Mouse (Mus musculus) neutrophil, adult 5-6 weeks (primary cell): ENCODE data around the gene 4930412O13Rik. TPM values are rescaled to one million over a fixed set of nuclear protein-coding genes. Genes with fewer than 3 reads are reported as not detected.

Experiments used
- ATAC-seq: fragments of 151-379, 151-347 bp; 2 replicates; pipeline ENCODE4 v1.8.0; 2017; ENCODE audit warnings: mild to moderate bottlenecking, moderate TSS enrichment; ENCODE audit not compliant: insufficient number of reproducible peaks, poor library complexity, low FRiP score, severe bottlenecking; ENCODE audit errors: extremely low read depth
- total RNA-seq: library from RNA; stranded (forward); fragments of 200-1000 nt; gene quantifications from 2 replicates; pipeline ENCODE4 v1.2.3, GENCODE M21; 2017

Gene 4930412O13Rik
- total RNA-seq, 1 experiment from 2014 or later: not detected

DNA sequence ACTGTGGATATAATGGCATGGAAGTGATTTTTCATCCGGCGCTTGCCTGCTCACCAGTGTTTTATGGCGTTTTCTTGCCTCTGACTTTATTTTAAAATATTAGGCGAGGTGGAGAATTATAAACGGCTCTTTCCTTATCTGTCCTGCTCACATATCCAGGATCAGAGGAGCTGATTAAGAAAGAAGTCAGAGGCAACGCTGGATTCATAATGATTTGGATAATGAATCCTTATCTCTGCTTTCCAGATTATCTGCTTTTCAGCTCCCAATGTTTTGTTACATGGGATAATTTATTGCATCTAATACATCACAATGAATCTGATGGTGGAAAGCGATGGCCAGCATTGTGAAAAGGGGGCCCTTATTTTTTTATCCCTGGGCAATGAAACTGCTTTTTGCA lies 11.5 kb downstream of the 4930412O13Rik start:
- ATAC-seq: no peak

- ATAC-seq: no peak
Measured at GRCm38 (mm10) chr2:9893272-9893953, 12.4 kb downstream of the 4930412O13Rik start.

GRCm38 (mm10) chr2:9894836-9895593 lies 14.0 kb downstream of the 4930412O13Rik start:
- no peak for ATAC-seq

GRCm38 (mm10) chr2:9896097-9896770 lies 15.2 kb downstream of the 4930412O13Rik start:
- ATAC-seq: no peak

- ATAC-seq: no peak
Measured at GRCm38 (mm10) chr2:9897846-9898245, 16.8 kb downstream of the 4930412O13Rik start.

DNA sequence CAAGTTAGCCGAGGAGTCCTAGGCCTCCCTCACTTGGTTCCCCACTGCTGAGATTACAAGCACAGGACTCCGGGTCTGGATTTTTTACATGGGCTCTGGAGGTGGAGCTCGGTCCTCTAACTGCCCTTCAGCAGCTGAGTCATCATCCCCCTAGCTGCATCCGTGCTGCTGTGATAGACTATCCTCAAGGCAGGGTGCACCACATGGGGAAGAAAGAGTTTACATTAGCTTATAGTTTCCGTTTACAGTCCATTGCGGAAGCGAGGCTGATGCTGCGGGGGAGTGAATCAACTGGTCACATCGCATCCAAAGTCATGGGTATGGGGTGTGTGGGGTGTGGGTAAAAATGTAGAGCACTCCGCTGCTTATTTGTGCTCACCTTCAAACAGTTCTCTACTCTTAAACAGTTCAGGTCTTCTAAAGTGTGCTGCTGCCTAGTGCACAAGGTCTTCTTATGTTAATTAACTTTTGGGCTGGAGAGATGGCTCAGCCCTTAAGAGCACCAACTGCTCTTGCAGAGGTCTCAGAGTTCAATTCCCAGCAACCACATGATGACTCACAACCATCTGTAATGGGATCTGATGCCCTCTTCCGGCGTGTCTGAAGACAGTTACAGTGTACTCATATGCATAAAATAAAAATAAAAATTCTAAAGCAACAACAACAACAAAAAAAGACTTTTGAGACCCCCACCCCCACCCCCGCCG lies 23.0 kb downstream of the 4930412O13Rik start:
- no peak for ATAC-seq

DNA sequence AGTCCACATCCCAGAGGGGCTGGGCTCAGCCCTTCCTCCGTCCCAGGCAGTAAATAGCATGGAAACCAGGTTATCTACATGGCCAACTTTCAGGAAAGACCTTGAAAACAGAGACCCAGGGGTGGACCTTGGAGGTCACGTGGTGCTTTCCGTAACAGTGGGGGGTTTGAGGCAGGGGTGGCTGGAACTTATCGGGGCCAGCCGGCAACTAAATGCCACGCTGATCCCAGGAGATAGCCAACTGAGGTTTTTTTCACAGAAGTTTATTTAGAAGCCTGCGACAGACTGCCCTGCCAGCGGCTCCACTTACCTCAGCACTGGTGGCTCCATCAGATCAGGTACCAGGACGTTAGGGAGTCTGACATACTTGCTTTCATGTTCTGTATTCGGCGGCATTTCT lies 24.9 kb downstream of the 4930412O13Rik start:
- no peak for ATAC-seq

GRCm38 (mm10) chr2:9917602-9918001 lies 36.5 kb downstream of the 4930412O13Rik start:
- no peak for ATAC-seq

DNA sequence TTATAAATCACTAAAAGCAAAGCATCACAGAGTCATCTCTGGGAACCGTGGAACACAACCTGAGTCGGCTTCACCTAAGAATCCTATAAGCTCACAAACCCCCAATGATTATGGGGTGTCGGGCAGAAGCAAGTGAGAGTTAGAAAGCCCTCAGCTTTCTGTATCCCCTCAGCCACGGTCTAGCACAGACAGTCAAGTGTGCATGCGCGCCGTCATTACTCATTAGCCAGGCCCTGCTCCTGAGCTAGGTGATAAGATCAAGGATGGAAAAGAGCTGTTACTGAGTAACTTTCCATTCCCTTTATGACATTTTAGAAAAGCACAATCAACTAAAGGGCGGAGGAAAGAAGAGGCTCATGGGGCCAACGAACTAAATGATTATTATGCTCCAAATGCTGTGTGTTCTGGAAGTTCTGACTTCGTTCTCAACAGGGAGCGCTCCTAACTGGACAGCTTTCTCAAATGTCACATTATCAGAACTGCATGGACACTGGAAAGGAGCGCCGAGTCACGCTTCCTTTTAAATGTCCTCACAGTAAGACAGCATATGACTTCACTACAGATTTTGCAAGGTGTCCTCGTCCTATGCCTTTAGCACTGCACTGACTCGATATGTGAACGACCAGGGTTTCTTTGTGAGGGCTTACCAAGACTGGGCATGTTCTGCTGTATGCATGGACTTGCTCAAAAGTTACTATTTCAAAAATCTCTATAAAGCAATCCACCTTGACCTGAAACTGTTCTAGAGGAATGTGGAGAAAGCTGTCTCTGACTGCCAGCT lies 37.8 kb downstream of the 4930412O13Rik start:
- no peak for ATAC-seq

- ATAC-seq: peak; percentile 58; the same call in 1 of the 2 replicates
Measured at GRCm38 (mm10) chr2:9926194-9926904, 45.3 kb downstream of the 4930412O13Rik start.

DNA sequence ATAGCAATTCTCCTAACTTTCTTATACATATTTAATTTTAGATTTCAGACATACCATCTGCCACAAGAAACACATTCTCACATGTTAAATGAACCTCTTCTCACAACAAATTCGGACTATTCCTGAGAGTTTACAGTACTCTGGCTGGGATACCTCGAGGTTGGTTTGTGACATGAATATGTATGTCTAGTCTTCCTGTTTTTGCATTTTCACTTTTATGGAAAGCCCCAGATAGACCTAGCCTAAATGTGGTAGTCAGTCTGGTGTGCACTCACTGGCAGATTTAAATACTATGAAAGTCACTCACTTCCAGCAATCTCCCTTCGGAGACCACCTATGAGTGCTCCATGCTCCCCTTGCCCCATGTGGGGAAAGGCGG lies 45.8 kb downstream of the 4930412O13Rik start:
- no peak for ATAC-seq

Other genes starting within 250 kb of the 4930412O13Rik start
- not detected in 2 replicates for gene 9230102O04Rik, start 8.3 kb downstream of the 4930412O13Rik start, total RNA-seq
- gene Gata3, start 8.8 kb downstream of the 4930412O13Rik start, total RNA-seq: 0.61 and 2.7 TPM in 2 replicates
- gene Taf3, start 167.3 kb downstream of the 4930412O13Rik start, total RNA-seq: 9.9 and 10.2 TPM in 2 replicates
- gene Atp5c1, start 199.3 kb downstream of the 4930412O13Rik start, total RNA-seq: 196 and 203 TPM in 2 replicates
- 53.8 and 66.2 TPM in 2 replicates for gene Kin, start 199.3 kb downstream of the 4930412O13Rik start, total RNA-seq